Mouse (Mus musculus) fat pad, adult 2 months (tissue): ENCODE data around the gene Dpp9.
"Not testable (repeated sequence)": the region's sequence is repeated elsewhere in the genome, so short reads cannot be mapped to it uniquely, and the experiment has no call there.

Experiments
- DNase-seq: peaks from one replicate; pipeline ENCODE4 v3.0.0-alpha.2; 2011; ENCODE audit warnings: low read depth, low spot score; ENCODE audit errors: extremely low read depth

The Dpp9 gene

GRCm38 (mm10) chr17:56218377-56219191, at the start of gene Dpp9:
Gene Dpp9 (minus strand): TSS chr17:56218905.
- peak; percentile 66 for DNase-seq

- no peak for DNase-seq
These were observed 47.6 kb upstream of the Dpp9 start for GRCm38 (mm10) chr17:56266271-56266670.

GRCm38 (mm10) chr17:56265869-56266268, 47.2 kb upstream of the Dpp9 start:
- no peak for DNase-seq

GRCm38 (mm10) chr17:56265011-56265410, 46.3 kb upstream of the Dpp9 start:
- no peak for DNase-seq

- no peak for DNase-seq
These were observed 45.3 kb upstream of the Dpp9 start for GRCm38 (mm10) chr17:56264020-56264419.

GRCm38 (mm10) chr17:56262645-56263094, 44.0 kb upstream of the Dpp9 start:
- no peak for DNase-seq

- DNase-seq: no peak
These were observed 42.5 kb upstream of the Dpp9 start for GRCm38 (mm10) chr17:56261166-56261565.

GRCm38 (mm10) chr17:56259301-56260037, 40.8 kb upstream of the Dpp9 start:
- no peak for DNase-seq

- not testable (repeated sequence) for DNase-seq
These were observed 40.1 kb upstream of the Dpp9 start for GRCm38 (mm10) chr17:56258812-56259211.

- DNase-seq: not testable (repeated sequence)
These were observed 39.6 kb upstream of the Dpp9 start for GRCm38 (mm10) chr17:56258269-56258668.

- no peak for DNase-seq
These were observed 38.6 kb upstream of the Dpp9 start for GRCm38 (mm10) chr17:56257181-56257894.

GRCm38 (mm10) chr17:56256239-56256881, 37.7 kb upstream of the Dpp9 start, which contains the start of gene Fem1a:
Gene Fem1a (plus strand): TSS chr17:56256810.
- peak; percentile 91 for DNase-seq

GRCm38 (mm10) chr17:56255863-56256238, 37.1 kb upstream of the Dpp9 start:
- DNase-seq: peak; percentile 87

- DNase-seq: no peak
These were observed 36.7 kb upstream of the Dpp9 start for GRCm38 (mm10) chr17:56255429-56255828.

GRCm38 (mm10) chr17:56254695-56255094, 36.0 kb upstream of the Dpp9 start:
- DNase-seq: no peak

- DNase-seq: no peak
These were observed 32.6 kb upstream of the Dpp9 start for GRCm38 (mm10) chr17:56251136-56251829.

- DNase-seq: no peak
These were observed 26.9 kb upstream of the Dpp9 start for GRCm38 (mm10) chr17:56245608-56246007.

- DNase-seq: no peak
These were observed 23.1 kb upstream of the Dpp9 start for GRCm38 (mm10) chr17:56241541-56242401.

- DNase-seq: no peak
These were observed 15.2 kb upstream of the Dpp9 start for GRCm38 (mm10) chr17:56233818-56234469.
